Mouse (Mus musculus) MEL (cell line): ENCODE data around the gene Speg.

Experiments used
- BHLHE40 ChIP-seq: IDR thresholded peaks from 2 replicates; pipeline ENCODE4 v1.6.1; 2012; ENCODE audit warnings: low read depth, mild to moderate bottlenecking, inconsistent platforms, low read length, improper control_type of control experiment, borderline replicate concordance
- CTCF ChIP-seq, 3 experiments: IDR thresholded peaks in 2 of 3; conservative IDR thresholded peaks in 1 of 3; 2 replicates each; pipeline ENCODE4 v1.5.1; 2011 to 2012; ENCODE audit warnings: low read length in 3 of 3, low read depth in 2 of 3, mild to moderate bottlenecking in 2 of 3, improper control_type of control experiment in 1 of 3, inconsistent platforms in 1 of 3, mixed read lengths in 1 of 3, moderate library complexity in 1 of 3; ENCODE audit not compliant: control insufficient read depth in 1 of 3, insufficient read depth in 1 of 3, poor library complexity in 1 of 3, severe bottlenecking in 1 of 3
- EP300 ChIP-seq, 2 experiments: IDR thresholded peaks; 2 replicates each; pipeline ENCODE4 v1.6.1; 2011; ENCODE audit warnings: improper control_type of control experiment in 2 of 2, low read length in 2 of 2, low read depth in 1 of 2, mild to moderate bottlenecking in 1 of 2
- GATA1 ChIP-seq: IDR thresholded peaks from 2 replicates; pipeline ENCODE4 v1.6.1; 2011; ENCODE audit warnings: low read depth, low read length, improper control_type of control experiment
- MAFK ChIP-seq: IDR thresholded peaks from 2 replicates; pipeline ENCODE4 v1.6.1; 2011; ENCODE audit warnings: low read depth, mild to moderate bottlenecking, low read length, improper control_type of control experiment, borderline replicate concordance
- MAX ChIP-seq: IDR thresholded peaks from 2 replicates; pipeline ENCODE4 v1.6.1; 2011; ENCODE audit warnings: low read length, improper control_type of control experiment
- MXI1 ChIP-seq: IDR thresholded peaks from 2 replicates; pipeline ENCODE4 v1.6.1; 2011; ENCODE audit warnings: mild to moderate bottlenecking, low read depth, low read length, improper control_type of control experiment
- POLR2A ChIP-seq, 2 experiments: IDR thresholded peaks; 2 replicates each; pipeline ENCODE4 v1.6.1; 2011 to 2012; ENCODE audit warnings: low read length in 2 of 2, mild to moderate bottlenecking in 2 of 2, control low read depth in 1 of 2, improper control_type of control experiment in 1 of 2, low read depth in 1 of 2, moderate library complexity in 1 of 2; ENCODE audit not compliant: control insufficient read depth in 1 of 2, insufficient read depth in 1 of 2, poor library complexity in 1 of 2
- POLR2AphosphoS5 ChIP-seq: IDR thresholded peaks from 2 replicates; pipeline ENCODE4 v1.6.1; 2012; ENCODE audit warnings: low read depth, borderline replicate concordance, mild to moderate bottlenecking, inconsistent platforms, low read length, moderate library complexity, mixed read lengths
- RAD21 ChIP-seq: IDR thresholded peaks from 2 replicates; pipeline ENCODE4 v1.6.1; 2011; ENCODE audit warnings: mild to moderate bottlenecking, low read depth, low read length, improper control_type of control experiment
- ZKSCAN1 ChIP-seq: IDR thresholded peaks from 2 replicates; pipeline ENCODE4 v1.6.1; 2012; ENCODE audit warnings: low read depth, mild to moderate bottlenecking, inconsistent platforms, low read length, improper control_type of control experiment, moderate library complexity

DNA sequence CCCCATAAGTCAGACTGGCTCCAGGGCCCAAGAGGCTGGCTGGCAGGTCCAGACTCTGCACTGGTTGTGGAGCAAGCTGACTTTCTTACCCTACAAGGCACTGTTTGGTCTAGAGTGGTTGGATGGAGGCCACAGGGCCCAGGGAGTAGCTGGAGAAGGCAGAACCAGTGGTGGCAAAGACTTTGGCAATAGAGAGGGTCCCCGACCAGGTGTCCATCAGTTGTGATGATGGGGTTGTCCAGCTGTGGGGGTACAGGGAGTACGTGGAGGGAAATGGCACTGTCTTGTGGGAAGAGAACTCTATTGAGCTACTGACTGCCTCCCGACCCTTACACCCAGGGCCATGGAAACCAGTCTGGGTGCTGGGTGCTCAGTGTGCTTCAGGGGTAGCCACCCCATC lies 18.7 kb downstream of the Speg start:
- TF ChIP-seq ZKSCAN1 (no peak), POLR2A (IDR thresholded peaks at IDR 0.05; ENCODE audit: control insufficient read depth in 1 of 2, insufficient read depth in 1 of 2, low read depth in 1 of 2, low read length in 2 of 2, poor library complexity in 1 of 2) (no peak), CTCF (IDR thresholded peaks at IDR 0.05 in 2 of 3, conservative IDR thresholded peaks at IDR 0.05 in 1 of 3; ENCODE audit: control insufficient read depth in 1 of 3, insufficient read depth in 1 of 3, low read depth in 2 of 3, low read length in 3 of 3, poor library complexity in 1 of 3, severe bottlenecking in 1 of 3) (no peak), GATA1 (no peak), MAFK (no peak), MAX (no peak), MXI1 (no peak), RAD21 (no peak), BHLHE40 (no peak), POLR2AphosphoS5 (no peak), EP300 (IDR thresholded peaks at IDR 0.05; ENCODE audit: low read depth in 1 of 2, low read length in 2 of 2) (no peak)
